Mouse (Mus musculus) testis, postnatal 10 days (tissue): Measurements from ENCODE around the gene Clrn3.
"Not testable (repeated sequence)": the region's sequence is repeated elsewhere in the genome, so short reads cannot be mapped to it uniquely, and the experiment has no call there.

ENCODE experiments used
- DNase-seq: peaks from one replicate; pipeline ENCODE4 v3.0.0; 2021; ENCODE audit warnings: low spot score

Gene Clrn3

DNA sequence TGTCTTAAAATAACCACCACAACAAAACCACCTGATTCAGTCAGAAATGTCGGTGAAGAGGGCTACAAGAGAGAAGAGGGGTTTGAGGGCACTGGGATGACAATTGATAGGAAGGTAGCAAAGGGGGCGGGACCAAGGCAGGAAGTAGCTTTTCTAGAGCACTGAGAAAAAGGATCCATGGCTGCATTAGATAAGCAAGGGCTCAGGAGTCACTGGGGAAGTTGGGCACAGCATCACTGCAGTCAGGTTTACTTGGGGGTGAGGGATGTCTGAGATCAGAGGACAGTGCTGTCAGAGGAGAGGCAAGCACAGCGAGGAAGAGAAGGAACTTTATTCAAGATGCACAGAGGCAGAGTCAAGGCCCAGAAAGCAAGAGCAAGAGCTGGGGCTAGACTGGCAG is 7.5 kb upstream of the Clrn3 start:
- no peak for DNase-seq

GRCm38 (mm10) chr7:135534548-135535189 is 6.2 kb upstream of the Clrn3 start:
- DNase-seq, result no peak

- DNase-seq, result no peak
Measured at GRCm38 (mm10) chr7:135529068-135529467, 614 bp upstream of the Clrn3 start.

DNA sequence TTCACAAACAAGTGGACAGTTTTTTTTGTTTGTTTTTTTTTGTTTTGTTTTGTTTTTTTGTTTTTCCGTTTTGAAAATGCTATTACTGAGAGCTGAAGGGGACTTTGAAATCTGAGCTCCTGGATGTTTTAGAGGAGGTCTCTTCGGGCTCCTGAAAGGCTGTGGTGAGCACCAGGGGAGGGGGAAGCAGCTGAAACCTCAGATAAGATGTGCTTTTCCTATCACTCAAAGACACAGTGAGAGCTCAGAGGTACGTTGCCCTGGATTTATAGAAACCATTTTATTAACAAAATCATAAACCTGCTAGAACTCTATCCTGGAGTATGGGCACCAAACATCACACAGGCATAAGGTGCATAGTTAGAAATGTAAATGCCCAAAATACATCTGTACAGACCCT is 1.3 kb downstream of the Clrn3 start:
- DNase-seq, result no peak

GRCm38 (mm10) chr7:135526574-135527152 is 1.8 kb downstream of the Clrn3 start:
- no peak for DNase-seq

GRCm38 (mm10) chr7:135524424-135524967 is 4.0 kb downstream of the Clrn3 start:
- no peak for DNase-seq

GRCm38 (mm10) chr7:135523981-135524380 is 4.5 kb downstream of the Clrn3 start:
- no peak for DNase-seq

DNA sequence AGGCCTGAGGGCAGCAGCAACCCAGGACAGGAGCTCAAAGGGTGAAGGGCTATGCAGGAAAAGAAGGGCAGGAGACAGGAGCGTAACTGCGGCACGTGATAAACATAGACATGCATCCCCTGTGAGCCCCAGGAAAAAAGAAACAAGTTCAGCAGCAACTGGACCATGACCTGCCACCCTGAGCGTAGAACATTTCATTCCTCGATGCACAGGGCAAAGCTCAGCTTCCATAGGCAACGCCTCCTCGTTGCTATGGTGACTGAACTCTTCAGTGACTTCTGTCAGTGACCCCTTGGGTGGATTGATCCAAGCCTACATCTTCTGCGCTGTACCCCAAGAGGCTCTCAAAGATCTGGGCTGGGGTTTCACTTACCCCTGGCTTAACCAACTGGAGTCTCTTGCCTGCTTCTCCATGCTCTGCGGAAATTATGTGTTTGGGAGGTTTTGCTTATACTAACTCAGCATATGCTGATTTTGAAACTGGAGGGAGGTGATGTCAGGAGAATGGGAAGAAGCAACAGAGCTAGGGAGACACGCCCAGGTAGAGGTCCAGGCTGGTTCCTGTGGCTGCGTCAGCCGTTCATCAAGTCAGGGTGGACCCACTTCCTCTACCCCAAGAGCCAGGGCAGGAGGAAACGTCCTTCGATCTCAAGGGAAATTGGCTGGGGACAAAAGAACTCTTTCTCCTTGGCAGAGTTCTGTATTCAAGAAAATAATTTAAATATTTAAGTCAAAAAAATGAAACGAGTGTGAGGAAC is 6.5 kb downstream of the Clrn3 start:
- no peak for DNase-seq

- no peak for DNase-seq
Measured at GRCm38 (mm10) chr7:135520241-135520640, 8.2 kb downstream of the Clrn3 start.

DNA sequence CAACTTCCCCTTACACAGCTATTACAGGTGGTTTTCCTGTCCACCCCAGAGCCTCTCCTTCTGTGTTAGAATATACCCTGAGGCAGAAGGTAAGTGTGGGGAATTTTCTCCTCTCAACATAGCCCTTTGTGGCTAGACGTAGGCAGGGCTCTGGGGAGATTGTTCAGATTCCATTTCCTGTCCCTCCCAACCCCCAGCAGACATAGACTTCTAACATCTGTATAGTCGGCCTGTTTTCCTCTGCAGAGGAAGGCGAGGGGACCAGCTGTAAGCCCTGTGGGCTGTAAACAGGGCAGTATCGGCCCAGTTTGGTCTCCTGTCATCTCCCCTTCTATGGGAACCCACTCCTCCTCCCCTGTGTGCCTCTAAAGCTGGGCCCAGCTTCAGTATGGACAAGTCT is 11.3 kb downstream of the Clrn3 start:
- DNase-seq, result no peak

DNA sequence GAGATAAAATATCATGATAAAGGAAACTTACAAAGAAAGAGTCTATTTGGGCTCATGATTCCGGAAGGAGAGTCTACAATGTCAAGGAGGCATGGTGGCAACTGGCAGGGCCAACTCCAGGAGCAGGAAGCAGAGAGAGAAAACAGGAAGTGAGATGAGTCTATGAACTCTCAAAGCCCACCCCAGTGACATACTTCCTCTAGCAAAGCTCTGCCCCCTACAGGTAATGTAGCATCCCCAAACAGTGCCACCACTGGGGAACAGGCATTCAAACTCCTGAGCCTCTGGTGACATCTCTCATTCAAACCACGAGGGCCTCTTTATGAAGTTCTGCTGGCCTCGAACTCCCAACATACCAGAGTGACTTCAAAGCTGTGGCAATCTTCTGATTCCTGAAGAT is 16.7 kb downstream of the Clrn3 start:
- DNase-seq, result no peak

GRCm38 (mm10) chr7:135510431-135510830 is 18.0 kb downstream of the Clrn3 start:
- no peak for DNase-seq

- DNase-seq, result no peak
Measured at GRCm38 (mm10) chr7:135509272-135509671, 19.2 kb downstream of the Clrn3 start.

- no peak for DNase-seq
Measured at GRCm38 (mm10) chr7:135508602-135509001, 19.9 kb downstream of the Clrn3 start.

GRCm38 (mm10) chr7:135506506-135506905 is 21.9 kb downstream of the Clrn3 start:
- not testable (repeated sequence) for DNase-seq

- DNase-seq, result peak; percentile 23
Measured at GRCm38 (mm10) chr7:135499403-135499802, 29.1 kb downstream of the Clrn3 start.

DNA sequence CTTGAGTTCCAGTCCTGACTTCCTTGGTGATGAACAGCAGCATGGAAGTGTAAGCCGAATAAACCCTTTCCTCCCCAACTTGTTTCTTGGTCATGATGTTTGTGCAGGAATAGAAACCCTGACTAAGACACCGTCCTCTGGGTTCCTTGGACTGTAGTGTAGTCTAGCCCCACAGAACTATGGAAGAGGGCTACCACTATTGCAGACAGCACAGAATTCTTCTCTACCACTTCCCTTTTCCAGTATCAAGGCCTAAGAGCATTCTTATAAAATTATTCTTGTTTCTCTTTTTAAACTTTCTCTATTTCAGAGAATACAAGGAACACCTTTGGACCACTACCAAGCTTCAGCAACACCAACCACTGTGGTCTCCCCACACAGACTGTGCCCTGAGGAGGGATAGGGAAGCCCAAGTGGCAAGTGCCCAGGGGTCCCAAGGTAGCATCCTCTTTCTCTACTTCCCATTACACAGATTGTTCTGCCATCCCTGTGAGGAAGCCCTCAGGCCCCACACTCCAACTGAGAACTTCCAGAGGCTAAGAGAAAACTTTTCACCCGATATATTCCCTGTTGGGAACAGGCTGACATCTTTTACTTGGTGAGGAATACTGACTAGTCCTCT is 29.8 kb downstream of the Clrn3 start:
- peak; percentile 23 for DNase-seq

GRCm38 (mm10) chr7:135495303-135495702 is 33.2 kb downstream of the Clrn3 start:
- DNase-seq, result peak; percentile 41

- no peak for DNase-seq
Measured at GRCm38 (mm10) chr7:135490500-135490886, 38.0 kb downstream of the Clrn3 start.

DNA sequence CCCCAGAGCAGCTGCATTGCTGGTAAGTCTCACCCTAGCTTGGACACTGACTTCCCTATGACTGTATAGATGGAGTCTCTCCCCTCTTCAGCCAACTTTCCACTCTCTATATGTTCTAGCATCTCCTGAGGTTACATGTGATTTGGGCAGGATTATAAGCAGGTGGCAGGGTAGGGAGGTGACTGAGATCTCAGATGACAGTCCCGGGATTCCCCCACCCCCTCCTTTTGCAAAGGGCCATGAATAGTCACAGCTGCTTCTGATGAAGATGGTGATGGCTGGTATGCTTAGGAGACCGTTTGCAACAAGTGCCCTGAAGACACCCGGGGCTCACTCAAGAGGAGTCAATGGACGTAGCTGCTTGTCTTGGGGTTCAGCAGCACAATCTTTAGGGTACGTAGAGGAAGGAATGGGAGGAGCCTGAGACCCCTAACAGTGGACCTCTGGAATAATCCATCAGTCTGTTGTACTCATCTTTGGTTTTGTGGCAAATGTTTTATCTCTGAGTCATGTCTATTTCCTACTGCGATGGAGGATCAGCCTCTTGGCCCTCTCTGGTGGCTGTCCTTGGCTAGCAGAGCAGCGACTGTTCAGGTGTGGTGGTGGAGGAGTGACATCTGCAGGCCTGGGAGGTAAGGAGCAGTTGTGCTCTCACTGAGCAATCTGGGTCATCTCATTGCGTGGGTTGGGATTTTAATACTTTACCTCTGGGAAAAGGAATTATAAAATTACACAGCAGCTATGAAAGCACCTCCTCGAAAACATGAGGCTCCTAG is 38.5 kb downstream of the Clrn3 start:
- DNase-seq, result no peak

GRCm38 (mm10) chr7:135488214-135488810 is 40.1 kb downstream of the Clrn3 start:
- peak; percentile 59 for DNase-seq
